Mouse (Mus musculus) liver, embryonic 16.5 days (tissue): ENCODE data around the gene Foxk1. TPM values are rescaled to one million over a fixed set of nuclear protein-coding genes. Genes with fewer than 3 reads are reported as not detected.

Experiments used
- ATAC-seq: fragments of 200-750 bp; cut with Nextera tagmentation; 2 replicates; pipeline ENCODE4 v1.8.0; 2017; ENCODE audit warnings: low read depth, mild to moderate bottlenecking, moderate number of reproducible peaks, moderate library complexity
- H3K27ac ChIP-seq: fragments of 300-500 bp; sonication (generic); 2 replicates; pipeline ENCODE4 v1.5.1; 2014; ENCODE audit warnings: mild to moderate bottlenecking, low read length
- H3K27me3 ChIP-seq: fragments of 300-500 bp; sonication (generic); 2 replicates; pipeline ENCODE4 v1.6.1; 2014; ENCODE audit warnings: low read depth, low read length, mixed read lengths; ENCODE audit not compliant: control insufficient read depth, insufficient read depth
- H3K36me3 ChIP-seq: fragments of 300-500 bp; sonication (generic); 2 replicates; pipeline ENCODE4 v1.6.1; 2014; ENCODE audit warnings: mild to moderate bottlenecking; ENCODE audit not compliant: control insufficient read depth, insufficient read depth
- H3K4me1 ChIP-seq: fragments of 300-500 bp; sonication (generic); 2 replicates; pipeline ENCODE4 v1.6.1; 2014; ENCODE audit warnings: low read depth, low read length, mixed read lengths; ENCODE audit not compliant: control insufficient read depth
- H3K4me2 ChIP-seq: fragments of 300-500 bp; sonication (generic); 2 replicates; pipeline ENCODE4 v1.6.1; 2014; ENCODE audit warnings: low read depth, low read length, mixed read lengths
- H3K4me3 ChIP-seq: fragments of 300-500 bp; sonication (generic); 2 replicates; pipeline ENCODE4 v1.5.1; 2014; ENCODE audit warnings: low read depth, mild to moderate bottlenecking, low read length
- H3K9ac ChIP-seq: fragments of 300-500 bp; sonication (generic); 2 replicates; pipeline ENCODE4 v1.6.1; 2014; ENCODE audit warnings: low read depth, low read length
- H3K9me3 ChIP-seq: fragments of 300-500 bp; sonication (generic); replicated peaks from 2 replicates; pipeline ENCODE4 v1.6.1; 2016; ENCODE audit warnings: low read length; ENCODE audit not compliant: control insufficient read depth
- WGBS: fragments of 180-500 bp; shearing (Covaris S2); extraction: QIAGEN DNeasy Blood & Tissue Kit; methylation state at CpG from one replicate; pipeline ENCODE4 v1.1.7; 2014; ENCODE audit not compliant: insufficient replicate concordance; 5-methylcytosine and 5-hydroxymethylcytosine counted together
- polyA plus RNA-seq: library from polyadenylated mRNA; unstranded; fragments of >200 nt; fragmentation: Nextera tagmentation; extraction: Ambion mirVana; gene quantifications from 2 replicates; pipeline ENCODE4 v1.2.1, GENCODE M21; 2015

Foxk1 gene
- polyA plus RNA-seq, 1 experiment from 2014 or later: 0.97 TPM

GRCm38 (mm10) chr5:142401641-142402625 is 636 bp downstream of the Foxk1 start:
- Histone ChIP-seq H3K27me3 (no peaks in the 10 kb centered on the region), H3K4me1 (peaks cover 50% of the 10 kb centered on the region)

GRCm38 (mm10) chr5:142403694-142404093 is 2.4 kb downstream of the Foxk1 start:
- no peak overlapping the region for H3K4me3 ChIP-seq
- H3K9me3 ChIP-seq: no peaks in the 10 kb centered on the region
- H3K9ac ChIP-seq: no peak overlapping the region
- ATAC-seq: peak; percentile 12; the same call in 1 of the 2 replicates
- WGBS: 69% methylated on average over 3 of the region's 3 CpGs
- H3K27me3 ChIP-seq: no peaks in the 10 kb centered on the region
- no peaks in the 10 kb centered on the region for H3K36me3 ChIP-seq
- peaks cover 58% of the 10 kb centered on the region for H3K4me1 ChIP-seq
- peak overlapping the region; percentile 16; the same call in 1 of the 2 replicates for H3K27ac ChIP-seq
- peak overlapping the region; percentile 93 for H3K4me2 ChIP-seq

More at GRCm38 (mm10) chr5:142401641-142402625, 636 bp downstream of the Foxk1 start:
- ATAC-seq: peak; percentile 35
- Histone ChIP-seq H3K9me3 (no peaks in the 10 kb centered on the region), H3K27ac (peak overlapping the region; percentile 86), H3K9ac (peak overlapping the region; percentile 94), H3K36me3 (no peaks in the 10 kb centered on the region), H3K4me2 (peak overlapping the region; percentile 93), H3K4me3 (peak overlapping the region; percentile 91)
- under 1% methylated on average over 63 of the region's 67 CpGs for WGBS

GRCm38 (mm10) chr5:142404307-142404706 is 3.0 kb downstream of the Foxk1 start:
- no peak for ATAC-seq
- no peak overlapping the region for H3K9ac ChIP-seq
- peaks cover 60% of the 10 kb centered on the region for H3K4me1 ChIP-seq

GRCm38 (mm10) chr5:142405426-142405825 is 4.1 kb downstream of the Foxk1 start:
- WGBS: 67% methylated on average over 6 of the region's 6 CpGs
- no peak for ATAC-seq
- Histone ChIP-seq H3K4me1 (peaks cover 58% of the 10 kb centered on the region), H3K4me3 (no peak overlapping the region), H3K4me2 (peak overlapping the region; percentile 11; the same call in 1 of the 2 replicates), H3K27ac (peak overlapping the region; percentile 59), H3K27me3 (no peaks in the 10 kb centered on the region), H3K36me3 (no peaks in the 10 kb centered on the region), H3K9me3 (no peaks in the 10 kb centered on the region), H3K9ac (no peak overlapping the region)

More at GRCm38 (mm10) chr5:142404307-142404706, 3.0 kb downstream of the Foxk1 start:
- Histone ChIP-seq H3K4me2 (0 out of 2 replicates have a peak overlapping the region, but pooled peaks have one; percentile 0), H3K9me3 (no peaks in the 10 kb centered on the region), H3K36me3 (no peaks in the 10 kb centered on the region), H3K27me3 (no peaks in the 10 kb centered on the region), H3K4me3 (no peak overlapping the region), H3K27ac (peak overlapping the region; percentile 56)
- 69% methylated on average over 1 of the region's 1 CpGs for WGBS

- Histone ChIP-seq H3K27ac (no peak overlapping the region), H3K9ac (no peak overlapping the region), H3K27me3 (no peaks in the 10 kb centered on the region), H3K36me3 (no peaks in the 10 kb centered on the region), H3K9me3 (no peaks in the 10 kb centered on the region), H3K4me2 (no peak overlapping the region), H3K4me1 (peaks cover 51% of the 10 kb centered on the region), H3K4me3 (no peak overlapping the region)
- no peak for ATAC-seq
- 58% methylated on average over 7 of the region's 7 CpGs for WGBS
These were observed 5.1 kb downstream of the Foxk1 start for GRCm38 (mm10) chr5:142406401-142406800.

GRCm38 (mm10) chr5:142406937-142407336 is 5.6 kb downstream of the Foxk1 start:
- no peaks in the 10 kb centered on the region for H3K9me3 ChIP-seq
- no peaks in the 10 kb centered on the region for H3K36me3 ChIP-seq
- H3K27ac ChIP-seq: no peak overlapping the region
- 67% methylated on average over 11 of the region's 11 CpGs for WGBS
- ATAC-seq: no peak
- H3K27me3 ChIP-seq: no peaks in the 10 kb centered on the region
- no peak overlapping the region for H3K4me2 ChIP-seq
- no peak overlapping the region for H3K9ac ChIP-seq
- H3K4me3 ChIP-seq: no peak overlapping the region
- peaks cover 51% of the 10 kb centered on the region for H3K4me1 ChIP-seq

- WGBS: 72% methylated on average over 7 of the region's 7 CpGs
- H3K27me3 ChIP-seq: no peaks in the 10 kb centered on the region
- no peak overlapping the region for H3K9ac ChIP-seq
- no peaks in the 10 kb centered on the region for H3K36me3 ChIP-seq
- H3K4me1 ChIP-seq: peaks cover 47% of the 10 kb centered on the region
- H3K4me2 ChIP-seq: no peak overlapping the region
- no peak overlapping the region for H3K4me3 ChIP-seq
- H3K9me3 ChIP-seq: no peaks in the 10 kb centered on the region
- no peak overlapping the region for H3K27ac ChIP-seq
- no peak for ATAC-seq
These were observed 6.1 kb downstream of the Foxk1 start for GRCm38 (mm10) chr5:142407381-142407780.

GRCm38 (mm10) chr5:142409169-142409568 is 7.9 kb downstream of the Foxk1 start:
- Histone ChIP-seq H3K4me2 (no peak overlapping the region), H3K9ac (no peak overlapping the region), H3K27ac (no peak overlapping the region), H3K4me1 (peaks cover 42% of the 10 kb centered on the region), H3K27me3 (no peaks in the 10 kb centered on the region), H3K4me3 (no peak overlapping the region), H3K36me3 (no peaks in the 10 kb centered on the region), H3K9me3 (no peaks in the 10 kb centered on the region)
- ATAC-seq: no peak
- WGBS: 60% methylated on average over 6 of the region's 6 CpGs

- WGBS: 66% methylated on average over 7 of the region's 7 CpGs
- no peak overlapping the region for H3K4me2 ChIP-seq
- no peak overlapping the region for H3K9ac ChIP-seq
- no peaks in the 10 kb centered on the region for H3K36me3 ChIP-seq
- H3K4me1 ChIP-seq: peaks cover 35% of the 10 kb centered on the region
- no peak for ATAC-seq
- H3K9me3 ChIP-seq: no peaks in the 10 kb centered on the region
- H3K27ac ChIP-seq: no peak overlapping the region
- H3K4me3 ChIP-seq: no peak overlapping the region
- no peaks in the 10 kb centered on the region for H3K27me3 ChIP-seq
These were observed 9.1 kb downstream of the Foxk1 start for GRCm38 (mm10) chr5:142410348-142410747.
